Mouse (Mus musculus): ENCODE data around the gene Slc8a3. TPM values are rescaled to one million over a fixed set of nuclear protein-coding genes. Genes with fewer than 3 reads are reported as not detected.

The Slc8a3 gene
- polyA plus RNA-seq, 1 experiment from 2014 or later, result 2.3 TPM

GRCm38 (mm10) chr12:81166092-81166491 is 166.9 kb downstream of the Slc8a3 start:
- no peaks in the 10 kb centered on the region for H3K9me3 ChIP-seq (replicated peaks; ENCODE audit: control insufficient read depth, low read length)
- no peaks in the 10 kb centered on the region for H3K36me3 ChIP-seq (ENCODE audit: control insufficient read depth, insufficient read depth, low read length)
- H3K27me3 ChIP-seq (replicated peaks; ENCODE audit: control insufficient read depth, insufficient read depth, low read length), result no peaks in the 10 kb centered on the region
- WGBS, result 19% methylated on average over 10 of the region's 10 CpGs
- DNase-seq (ENCODE audit: low spot score) (no peak), ATAC-seq (no peak)
- H3K4me3 ChIP-seq (ENCODE audit: low read depth, low read length), result no peak overlapping the region
- no peak overlapping the region for H3K27ac ChIP-seq (ENCODE audit: low read depth, low read length)
- no peak overlapping the region for H3K4me2 ChIP-seq (ENCODE audit: low read length)
- peaks cover 4% of the 10 kb centered on the region for H3K4me1 ChIP-seq (ENCODE audit: control insufficient read depth, insufficient read depth, low read length)
- no peak overlapping the region for H3K9ac ChIP-seq (ENCODE audit: low read length)

DNA sequence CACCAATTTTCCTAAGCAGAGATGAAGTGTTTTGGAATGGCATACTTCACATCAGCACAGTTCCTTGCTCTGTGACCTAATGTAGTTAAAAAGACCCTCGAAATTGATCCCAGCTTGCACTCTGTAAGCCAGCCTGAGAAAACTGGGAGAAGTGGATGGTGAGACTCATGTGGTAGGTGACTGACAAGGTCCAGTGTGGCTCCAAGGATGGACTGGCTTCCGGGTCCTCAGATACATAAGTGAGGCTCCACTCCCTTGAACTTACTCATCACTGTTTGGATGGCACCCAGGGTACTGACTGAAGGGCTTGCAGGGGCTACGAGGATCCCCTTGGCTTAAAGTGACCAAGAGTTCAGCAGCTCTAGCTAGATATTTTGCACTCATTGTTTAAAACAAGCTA is 169.4 kb downstream of the Slc8a3 start:
- no peak overlapping the region for H3K4me2 ChIP-seq (ENCODE audit: low read length)
- no peaks in the 10 kb centered on the region for H3K9me3 ChIP-seq (replicated peaks; ENCODE audit: control insufficient read depth, low read length)
- no peak overlapping the region for H3K27ac ChIP-seq (ENCODE audit: low read depth, low read length)
- ATAC-seq (no peak), DNase-seq (ENCODE audit: low spot score) (no peak)
- H3K36me3 ChIP-seq (ENCODE audit: control insufficient read depth, insufficient read depth, low read length), result no peaks in the 10 kb centered on the region
- peaks cover 4% of the 10 kb centered on the region for H3K4me1 ChIP-seq (ENCODE audit: control insufficient read depth, insufficient read depth, low read length)
- no peak overlapping the region for H3K4me3 ChIP-seq (ENCODE audit: low read depth, low read length)
- no peak overlapping the region for H3K9ac ChIP-seq (ENCODE audit: low read length)
- H3K27me3 ChIP-seq (replicated peaks; ENCODE audit: control insufficient read depth, insufficient read depth, low read length), result no peaks in the 10 kb centered on the region
- 91% methylated on average over 3 of the region's 3 CpGs for WGBS

- whole genome bisulfite sequencing, result 74% methylated on average over 3 of the region's 3 CpGs
- no peaks in the 10 kb centered on the region for H3K36me3 ChIP-seq (ENCODE audit: control insufficient read depth, insufficient read depth, low read length)
- DNase-seq (ENCODE audit: low spot score) (no peak), ATAC-seq (no peak)
- H3K9ac ChIP-seq (ENCODE audit: low read length), result no peak overlapping the region
- H3K4me3 ChIP-seq (ENCODE audit: low read depth, low read length), result no peak overlapping the region
- peaks cover 4% of the 10 kb centered on the region for H3K4me1 ChIP-seq (ENCODE audit: control insufficient read depth, insufficient read depth, low read length)
- no peak overlapping the region for H3K27ac ChIP-seq (ENCODE audit: low read depth, low read length)
- H3K27me3 ChIP-seq (replicated peaks; ENCODE audit: control insufficient read depth, insufficient read depth, low read length), result no peaks in the 10 kb centered on the region
- H3K4me2 ChIP-seq (ENCODE audit: low read length), result no peak overlapping the region
- no peaks in the 10 kb centered on the region for H3K9me3 ChIP-seq (replicated peaks; ENCODE audit: control insufficient read depth, low read length)
Observed at GRCm38 (mm10) chr12:81163131-81163530, 169.8 kb downstream of the Slc8a3 start.

DNA sequence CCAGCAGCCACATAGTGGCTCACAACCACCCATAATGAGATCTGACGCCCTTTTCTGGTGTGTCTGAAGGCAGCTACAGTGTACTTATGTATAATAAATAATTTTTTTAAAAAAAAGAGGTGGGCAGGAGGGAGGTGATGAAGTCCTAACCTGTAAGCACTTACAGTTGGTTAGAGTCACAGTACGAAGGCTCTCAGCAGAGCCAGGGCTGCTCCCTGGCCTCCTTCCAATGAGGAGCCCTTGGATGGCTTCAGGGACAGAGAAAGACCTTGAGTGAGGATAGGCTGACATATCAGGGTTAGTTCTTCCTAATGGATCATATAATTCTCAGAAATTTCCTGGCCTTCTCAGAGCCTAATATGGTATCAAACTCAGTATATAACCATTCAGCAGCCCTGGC is 171.7 kb downstream of the Slc8a3 start:
- H3K4me1 ChIP-seq (ENCODE audit: control insufficient read depth, insufficient read depth, low read length), result peaks cover 4% of the 10 kb centered on the region
- DNase-seq (ENCODE audit: low spot score) (no peak), ATAC-seq (no peak)
- H3K36me3 ChIP-seq (ENCODE audit: control insufficient read depth, insufficient read depth, low read length), result no peaks in the 10 kb centered on the region
- 92% methylated on average over 2 of the region's 2 CpGs for WGBS
- no peak overlapping the region for H3K4me2 ChIP-seq (ENCODE audit: low read length)
- H3K9ac ChIP-seq (ENCODE audit: low read length), result no peak overlapping the region
- H3K9me3 ChIP-seq (replicated peaks; ENCODE audit: control insufficient read depth, low read length), result no peaks in the 10 kb centered on the region
- H3K27ac ChIP-seq (ENCODE audit: low read depth, low read length), result no peak overlapping the region
- no peaks in the 10 kb centered on the region for H3K27me3 ChIP-seq (replicated peaks; ENCODE audit: control insufficient read depth, insufficient read depth, low read length)
- no peak overlapping the region for H3K4me3 ChIP-seq (ENCODE audit: low read depth, low read length)

DNA sequence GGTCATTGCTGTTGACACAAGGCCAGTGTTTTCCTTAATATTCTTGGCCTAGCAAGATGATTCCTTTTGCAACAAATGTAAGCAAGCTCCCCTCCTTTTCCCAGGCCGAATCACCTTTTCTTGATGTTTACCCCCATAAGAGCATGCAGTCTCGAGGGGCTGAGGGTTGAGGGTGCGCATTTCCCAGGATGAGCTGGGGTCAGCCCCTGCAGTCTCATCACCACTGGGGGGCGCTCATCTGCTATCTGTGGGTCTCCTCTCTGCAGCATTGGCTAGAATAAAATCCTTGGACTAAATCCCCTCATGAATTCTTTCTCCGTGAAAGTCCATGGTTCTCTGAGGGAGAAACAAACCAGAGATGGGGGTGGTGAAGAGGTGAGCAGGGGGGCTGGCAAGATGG is 172.1 kb downstream of the Slc8a3 start:
- Histone ChIP-seq H3K9ac (ENCODE audit: low read length) (no peak overlapping the region), H3K4me2 (ENCODE audit: low read length) (no peak overlapping the region), H3K4me1 (ENCODE audit: control insufficient read depth, insufficient read depth, low read length) (peaks cover under 1% of the 10 kb centered on the region), H3K27me3 (replicated peaks; ENCODE audit: control insufficient read depth, insufficient read depth, low read length) (no peaks in the 10 kb centered on the region), H3K27ac (ENCODE audit: low read depth, low read length) (no peak overlapping the region), H3K36me3 (ENCODE audit: control insufficient read depth, insufficient read depth, low read length) (no peaks in the 10 kb centered on the region), H3K9me3 (replicated peaks; ENCODE audit: control insufficient read depth, low read length) (no peaks in the 10 kb centered on the region), H3K4me3 (ENCODE audit: low read depth, low read length) (no peak overlapping the region)
- DNase-seq (ENCODE audit: low spot score) (peak; percentile 10), ATAC-seq (no peak)
- 68% methylated on average over 5 of the region's 5 CpGs for WGBS

GRCm38 (mm10) chr12:81160425-81160824 is 172.6 kb downstream of the Slc8a3 start:
- DNase-seq (ENCODE audit: low spot score) (no peak), ATAC-seq (no peak)
- no peak overlapping the region for H3K9ac ChIP-seq (ENCODE audit: low read length)
- no peaks in the 10 kb centered on the region for H3K27me3 ChIP-seq (replicated peaks; ENCODE audit: control insufficient read depth, insufficient read depth, low read length)
- H3K36me3 ChIP-seq (ENCODE audit: control insufficient read depth, insufficient read depth, low read length), result no peaks in the 10 kb centered on the region
- H3K4me3 ChIP-seq (ENCODE audit: low read depth, low read length), result no peak overlapping the region
- H3K27ac ChIP-seq (ENCODE audit: low read depth, low read length), result no peak overlapping the region
- H3K9me3 ChIP-seq (replicated peaks; ENCODE audit: control insufficient read depth, low read length), result no peaks in the 10 kb centered on the region
- H3K4me1 ChIP-seq (ENCODE audit: control insufficient read depth, insufficient read depth, low read length), result no peaks in the 10 kb centered on the region
- H3K4me2 ChIP-seq (ENCODE audit: low read length), result no peak overlapping the region
- WGBS, result 88% methylated on average over 3 of the region's 3 CpGs

DNA sequence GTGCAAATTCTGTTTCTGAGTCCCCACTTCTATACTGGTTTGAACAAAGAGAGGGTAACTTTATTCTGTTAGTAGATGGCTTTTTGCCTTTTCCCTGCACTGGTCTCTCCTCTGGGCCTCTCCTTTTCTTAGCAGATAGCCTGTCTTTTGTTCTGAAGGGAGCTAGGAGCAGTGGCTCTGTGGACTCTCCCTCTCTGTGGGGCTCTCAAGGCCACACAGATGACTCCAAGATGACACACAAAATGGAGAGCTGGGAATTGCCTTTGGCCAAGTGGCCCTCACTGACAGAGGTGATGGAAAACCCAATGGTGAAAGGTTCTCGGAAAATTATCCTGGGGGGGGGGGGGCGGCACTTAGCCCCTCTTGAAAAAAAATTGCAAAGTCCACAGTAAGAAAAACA is 173.0 kb downstream of the Slc8a3 start:
- Histone ChIP-seq H3K27me3 (replicated peaks; ENCODE audit: control insufficient read depth, insufficient read depth, low read length) (no peaks in the 10 kb centered on the region), H3K4me3 (ENCODE audit: low read depth, low read length) (no peak overlapping the region), H3K27ac (ENCODE audit: low read depth, low read length) (no peak overlapping the region), H3K36me3 (ENCODE audit: control insufficient read depth, insufficient read depth, low read length) (no peaks in the 10 kb centered on the region), H3K9ac (ENCODE audit: low read length) (no peak overlapping the region), H3K4me2 (ENCODE audit: low read length) (no peak overlapping the region), H3K9me3 (replicated peaks; ENCODE audit: control insufficient read depth, low read length) (no peaks in the 10 kb centered on the region), H3K4me1 (ENCODE audit: control insufficient read depth, insufficient read depth, low read length) (no peaks in the 10 kb centered on the region)
- 85% methylated on average over 2 of the region's 2 CpGs for WGBS
- ATAC-seq (no peak), DNase-seq (ENCODE audit: low spot score) (no peak)

DNA sequence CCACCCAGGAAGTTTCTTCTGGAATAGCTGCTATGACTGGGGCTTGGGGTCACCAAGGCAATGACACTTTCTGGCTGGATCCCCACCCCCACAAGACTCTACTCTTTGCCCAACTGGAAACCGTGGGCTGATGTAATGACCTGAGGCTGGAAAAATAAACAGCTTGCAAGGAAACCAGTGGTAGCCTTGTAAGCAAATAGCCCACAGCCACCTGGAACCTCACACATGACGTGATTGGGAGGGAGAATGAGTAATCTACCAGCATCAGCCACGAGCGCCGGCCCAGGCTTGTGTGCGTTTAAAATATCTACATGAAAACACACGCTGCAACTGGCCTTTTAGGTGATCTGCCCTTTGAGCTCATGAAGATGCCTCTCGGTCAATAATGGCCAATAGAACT is 176.1 kb downstream of the Slc8a3 start:
- Histone ChIP-seq H3K9ac (ENCODE audit: low read length) (no peak overlapping the region), H3K4me2 (ENCODE audit: low read length) (no peak overlapping the region), H3K4me3 (ENCODE audit: low read depth, low read length) (no peak overlapping the region), H3K36me3 (ENCODE audit: control insufficient read depth, insufficient read depth, low read length) (no peaks in the 10 kb centered on the region), H3K9me3 (replicated peaks; ENCODE audit: control insufficient read depth, low read length) (no peaks in the 10 kb centered on the region), H3K4me1 (ENCODE audit: control insufficient read depth, insufficient read depth, low read length) (no peaks in the 10 kb centered on the region), H3K27ac (ENCODE audit: low read depth, low read length) (no peak overlapping the region), H3K27me3 (replicated peaks; ENCODE audit: control insufficient read depth, insufficient read depth, low read length) (no peaks in the 10 kb centered on the region)
- ATAC-seq (no peak), DNase-seq (ENCODE audit: low spot score) (no peak)
- WGBS, result 93% methylated on average over 8 of the region's 8 CpGs

DNA sequence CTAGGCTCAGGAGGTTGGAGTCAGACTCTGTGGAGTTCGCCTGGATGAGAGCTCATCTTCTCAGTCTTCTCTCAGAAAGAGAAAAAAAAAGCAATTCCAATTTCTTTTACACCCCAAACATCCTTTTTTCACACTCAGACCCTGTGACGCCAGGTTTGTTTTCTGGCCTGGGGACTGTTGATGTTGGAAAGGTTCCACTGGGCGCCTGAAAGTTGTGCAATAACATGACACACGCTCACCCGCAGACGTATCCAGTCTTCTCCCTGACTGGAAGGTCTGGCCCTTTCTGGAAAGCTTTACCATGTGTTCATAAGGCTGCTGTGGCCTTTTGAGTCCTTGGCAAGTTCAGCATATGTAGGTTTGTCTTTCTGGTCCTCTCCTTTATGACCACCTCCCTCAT is 177.3 kb downstream of the Slc8a3 start:
- Histone ChIP-seq H3K4me1 (ENCODE audit: control insufficient read depth, insufficient read depth, low read length) (no peaks in the 10 kb centered on the region), H3K36me3 (ENCODE audit: control insufficient read depth, insufficient read depth, low read length) (no peaks in the 10 kb centered on the region), H3K4me2 (ENCODE audit: low read length) (no peak overlapping the region), H3K4me3 (ENCODE audit: low read depth, low read length) (no peak overlapping the region), H3K9ac (ENCODE audit: low read length) (no peak overlapping the region), H3K27me3 (replicated peaks; ENCODE audit: control insufficient read depth, insufficient read depth, low read length) (no peaks in the 10 kb centered on the region), H3K9me3 (replicated peaks; ENCODE audit: control insufficient read depth, low read length) (no peaks in the 10 kb centered on the region), H3K27ac (ENCODE audit: low read depth, low read length) (no peak overlapping the region)
- DNase-seq (ENCODE audit: low spot score) (no peak), ATAC-seq (no peak)
- 84% methylated on average over 6 of the region's 6 CpGs for WGBS

- no peak for ATAC-seq
- WGBS, result 68% methylated on average over 2 of the region's 2 CpGs
Observed at GRCm38 (mm10) chr12:81152082-81152481, 180.9 kb downstream of the Slc8a3 start.

More at GRCm38 (mm10) chr12:81152082-81152481, 180.9 kb downstream of the Slc8a3 start:
- no peak overlapping the region for H3K4me3 ChIP-seq (ENCODE audit: low read depth, low read length)
- H3K9me3 ChIP-seq (replicated peaks; ENCODE audit: control insufficient read depth, low read length), result no peaks in the 10 kb centered on the region
- H3K27me3 ChIP-seq (replicated peaks; ENCODE audit: control insufficient read depth, insufficient read depth, low read length), result no peaks in the 10 kb centered on the region
- H3K27ac ChIP-seq (ENCODE audit: low read depth, low read length), result no peak overlapping the region
- H3K36me3 ChIP-seq (ENCODE audit: control insufficient read depth, insufficient read depth, low read length), result no peaks in the 10 kb centered on the region
- no peak overlapping the region for H3K4me2 ChIP-seq (ENCODE audit: low read length)
- no peaks in the 10 kb centered on the region for H3K4me1 ChIP-seq (ENCODE audit: control insufficient read depth, insufficient read depth, low read length)
- H3K9ac ChIP-seq (ENCODE audit: low read length), result no peak overlapping the region
- DNase-seq (ENCODE audit: low spot score), result no peak
